ENCODE assay signal across 8 mouse cellular contexts in the genomic region with DNA sequence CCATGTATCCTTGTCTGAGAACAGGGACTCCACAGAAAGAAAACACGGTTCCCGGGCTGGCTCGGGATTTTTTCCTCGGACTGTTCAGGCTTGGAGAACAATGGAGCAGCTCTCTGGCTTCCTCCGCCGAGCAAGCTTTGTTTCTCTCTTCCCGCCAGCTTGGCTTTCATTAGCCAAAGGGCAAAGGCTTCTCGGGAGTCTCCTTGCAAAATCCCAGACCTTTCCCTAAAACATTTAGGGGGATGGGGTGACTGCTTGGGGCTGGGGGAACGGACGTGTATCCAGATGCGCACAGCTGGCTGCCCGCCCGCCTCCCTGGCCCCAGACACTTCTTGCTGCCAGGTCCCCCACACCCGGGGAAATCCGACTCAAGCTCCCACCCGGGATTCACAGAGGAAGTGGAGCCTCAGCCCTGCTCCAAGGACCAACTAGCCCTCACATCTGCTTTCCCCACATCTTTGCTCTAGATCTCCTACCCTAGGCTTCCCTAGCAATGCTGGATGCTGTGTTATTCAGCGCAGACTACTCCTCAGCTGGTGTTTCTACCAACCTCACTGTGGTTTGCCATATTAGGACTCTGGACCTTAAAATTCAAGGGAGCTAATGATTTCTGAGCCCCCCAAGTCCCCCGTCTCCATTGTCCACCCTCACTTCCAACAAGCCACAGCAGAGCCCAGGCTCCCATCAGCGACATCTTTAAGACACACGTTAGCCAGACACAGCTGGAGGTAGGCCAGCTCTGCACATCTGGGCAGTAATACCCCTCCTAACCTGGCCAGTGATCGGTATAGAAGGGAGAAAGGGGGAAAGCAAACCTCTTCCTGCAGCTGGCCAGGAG. TPM values are rescaled to one million over a fixed set of nuclear protein-coding genes. Genes with fewer than 3 reads are reported as not detected.
A peak's percentile ranks its signal among the peaks of the same experiment; 100 is the strongest.
DNase-seq lines count a peak whose midpoint lies in the region; ATAC-seq and TF ChIP-seq lines count a peak whose summit lies in the region.

No protein-coding gene starts in this region.

- no peak for TF ChIP-seq CTCF in cortical plate, adult 2 months (IDR thresholded peaks at IDR 0.05; ENCODE audit: extremely low read depth, insufficient read depth, low read length)

- H3K27ac ChIP-seq in cortical plate, adult 2 months (ENCODE audit: insufficient read depth, low read length) = peak overlapping the region; percentile 90
- peak overlapping the region; percentile 37 for H3K27ac ChIP-seq in heart, embryonic 16.5 days (ENCODE audit: low read length)
- peak overlapping the region; percentile 91 for H3K27ac ChIP-seq in limb, embryonic 12.5 days
- peak overlapping the region; percentile 96 for H3K27ac ChIP-seq in neural tube, embryonic 15.5 days (replicated peaks)

- H3K9ac ChIP-seq in heart, embryonic 16.5 days (ENCODE audit: low read length) = peak overlapping the region; percentile 75
- peak overlapping the region; percentile 70 for H3K9ac ChIP-seq in limb, embryonic 12.5 days (replicated peaks)
- peak overlapping the region; percentile 85 for H3K9ac ChIP-seq in neural tube, embryonic 15.5 days (replicated peaks)

- peak overlapping the region; percentile 96 for H3K4me2 ChIP-seq in heart, embryonic 16.5 days (ENCODE audit: low read depth, low read length)
- H3K4me2 ChIP-seq in limb, embryonic 12.5 days = peak overlapping the region; percentile 95
- peak overlapping the region; percentile 90 for H3K4me2 ChIP-seq in neural tube, embryonic 15.5 days

- peak overlapping the region; percentile 55 for H3K4me3 ChIP-seq in cortical plate, adult 2 months (ENCODE audit: insufficient read depth, low read length)
- peak overlapping the region; percentile 67 for H3K4me3 ChIP-seq in heart, embryonic 16.5 days (ENCODE audit: low read length)
- H3K4me3 ChIP-seq in limb, embryonic 12.5 days (replicated peaks) = peak overlapping the region; percentile 62
- peak overlapping the region; percentile 86 for H3K4me3 ChIP-seq in neural tube, embryonic 15.5 days (replicated peaks)

- WGBS in heart, embryonic 16.5 days = 9% methylated on average over 21 of the region's 21 CpGs
- 1% methylated on average over 21 of the region's 21 CpGs for WGBS in limb, embryonic 12.5 days
- 1% methylated on average over 21 of the region's 21 CpGs for WGBS in neural tube, embryonic 15.5 days

- ATAC-seq in heart, embryonic 16.5 days (replicated peaks; ENCODE audit: extremely low read depth, insufficient read depth, low FRiP score) = no peak
- ATAC-seq in limb, embryonic 12.5 days (ENCODE audit: insufficient number of reproducible peaks, insufficient read depth, low FRiP score, low TSS enrichment, low read depth) = no peak
- no peak for ATAC-seq in neural tube, embryonic 15.5 days (ENCODE audit: low FRiP score)

- H3K9me3 ChIP-seq in heart, embryonic 16.5 days (replicated peaks; ENCODE audit: control insufficient read depth, low read length) = no peaks in the 10 kb centered on the region
- H3K9me3 ChIP-seq in limb, embryonic 12.5 days = no peaks in the 10 kb centered on the region
- no peaks in the 10 kb centered on the region for H3K9me3 ChIP-seq in neural tube, embryonic 15.5 days (replicated peaks)

- peak; percentile 26 for DNase-seq in adrenal gland, postnatal 14 days
- DNase-seq in adrenal gland, adult 8-10 months = no peak
- no peak for DNase-seq in spleen, postnatal 4 days (ENCODE audit: low spot score in 2 of 2)
- no peak for DNase-seq in thymus, postnatal 25 days

- TF ChIP-seq POLR2A in cortical plate, adult 2 months (IDR thresholded peaks at IDR 0.05; ENCODE audit: extremely low read depth, insufficient read depth, low read length) = no peak

- H3K36me3 ChIP-seq in heart, embryonic 16.5 days (ENCODE audit: control insufficient read depth, insufficient read depth) = no peaks in the 10 kb centered on the region
- no peaks in the 10 kb centered on the region for H3K36me3 ChIP-seq in limb, embryonic 12.5 days
- H3K36me3 ChIP-seq in neural tube, embryonic 15.5 days = no peaks in the 10 kb centered on the region

- no peaks in the 10 kb centered on the region for H3K27me3 ChIP-seq in heart, embryonic 16.5 days (ENCODE audit: control insufficient read depth, insufficient read depth, low read length)
- peaks cover 6% of the 10 kb centered on the region; the same call in 1 of the 2 replicates for H3K27me3 ChIP-seq in limb, embryonic 12.5 days
- H3K27me3 ChIP-seq in neural tube, embryonic 15.5 days (replicated peaks) = no peaks in the 10 kb centered on the region

- H3K4me1 ChIP-seq in cortical plate, adult 2 months (ENCODE audit: control insufficient read depth, insufficient read depth, low read length) = peaks cover 14% of the 10 kb centered on the region
- peaks cover 48% of the 10 kb centered on the region for H3K4me1 ChIP-seq in heart, embryonic 16.5 days (ENCODE audit: control insufficient read depth, insufficient read depth, low read length)
- peaks cover 66% of the 10 kb centered on the region for H3K4me1 ChIP-seq in limb, embryonic 12.5 days (replicated peaks)
- peaks cover 78% of the 10 kb centered on the region for H3K4me1 ChIP-seq in neural tube, embryonic 15.5 days

RNA-seq across cellular contexts. Expression of gene Nav1, which starts 23.2 kb away (rescaled TPM):
- 20.6 and 24.8 TPM in 2 replicates for total RNA-seq in adrenal gland, postnatal 14 days (2021)
- total RNA-seq in adrenal gland, adult 8-10 months (2022) = 10 to 100 TPM; 15.2 to 26.9 (median 22.8) TPM
- polyA plus RNA-seq in cortical plate, adult 2 months (2012; rRNA removed) = 35.8 and 38.8 TPM in 2 replicates
- 22.6 and 24.6 TPM in 2 replicates for polyA plus RNA-seq in heart, embryonic 16.5 days (2015; fragmentation: Nextera tagmentation; extraction: Ambion mirVana)
- 15.4 and 17.1 TPM in 2 replicates for polyA plus RNA-seq in limb, embryonic 12.5 days (2016; fragmentation: Nextera tagmentation; extraction: Ambion mirVana)
- 40.8 and 44.1 TPM in 2 replicates for polyA plus RNA-seq in neural tube, embryonic 15.5 days (2015; fragmentation: Nextera tagmentation; extraction: Ambion mirVana)

Comparison
In these comparisons a context has a peak if more than half of its experiments do, and no peak if none do; other contexts are left out.
1. H3K27ac ChIP-seq: peak in every context shown above with its lines; median percentile 96 in neural tube, embryonic 15.5 days; 91 in limb, embryonic 12.5 days; 90 in cortical plate, adult 2 months; 37 in heart, embryonic 16.5 days.